Mouse (Mus musculus) embryonic facial prominence, embryonic 12.5 days (tissue): ENCODE data around the gene Cwc22. TPM values are rescaled to one million over a fixed set of nuclear protein-coding genes. Genes with fewer than 3 reads are reported as not detected.

Source experiments
- ATAC-seq: fragments of 200-750 bp; cut with Nextera tagmentation; 2 replicates; pipeline ENCODE4 v1.8.0; 2017; ENCODE audit not compliant: insufficient number of reproducible peaks, insufficient read depth, low FRiP score, low TSS enrichment
- H3K27ac ChIP-seq: fragments of 300-500 bp; sonication (generic); 2 replicates; pipeline ENCODE4 v1.5.1; 2016; ENCODE audit warnings: mild to moderate bottlenecking
- H3K27me3 ChIP-seq: fragments of 300-500 bp; sonication (generic); 2 replicates; pipeline ENCODE4 v1.6.1; 2016; ENCODE audit warnings: mild to moderate bottlenecking, moderate library complexity
- H3K36me3 ChIP-seq: fragments of 300-500 bp; sonication (generic); 2 replicates; pipeline ENCODE4 v1.6.1; 2016; ENCODE audit warnings: mild to moderate bottlenecking
- H3K4me1 ChIP-seq: fragments of 300-500 bp; sonication (generic); 2 replicates; pipeline ENCODE4 v1.6.1; 2016
- H3K4me2 ChIP-seq: fragments of 300-500 bp; sonication (generic); replicated peaks from 2 replicates; pipeline ENCODE4 v1.6.1; 2016; ENCODE audit warnings: mild to moderate bottlenecking, moderate library complexity
- H3K4me3 ChIP-seq: fragments of 300-500 bp; sonication (generic); 2 replicates; pipeline ENCODE4 v1.5.1; 2016; ENCODE audit warnings: mild to moderate bottlenecking
- H3K9ac ChIP-seq: fragments of 300-500 bp; sonication (generic); 2 replicates; pipeline ENCODE4 v1.6.1; 2016; ENCODE audit warnings: mild to moderate bottlenecking, moderate library complexity
- H3K9me3 ChIP-seq: fragments of 300-500 bp; sonication (generic); 2 replicates; pipeline ENCODE4 v1.6.1; 2016; ENCODE audit warnings: mild to moderate bottlenecking, moderate library complexity
- WGBS: fragments of 180-500 bp; shearing (Covaris S2); methylation state at CpG from one replicate; pipeline ENCODE4 v1.1.7; 2016; 5-methylcytosine and 5-hydroxymethylcytosine counted together
- polyA plus RNA-seq: library from polyadenylated mRNA; unstranded; fragments of >200 nt; fragmentation: Nextera tagmentation; extraction: Ambion mirVana; gene quantifications from 2 replicates; pipeline ENCODE4 v1.2.1, GENCODE M21; 2016

The Cwc22 gene
- polyA plus RNA-seq, 1 experiment from 2014 or later = 38.3 TPM

GRCm38 (mm10) chr2:77979081-77979480 is 32.9 kb upstream of the Cwc22 start:
- no peaks in the 10 kb centered on the region for H3K36me3 ChIP-seq
- no peak overlapping the region for H3K27ac ChIP-seq
- H3K9me3 ChIP-seq = no peaks in the 10 kb centered on the region
- ATAC-seq = no peak
- WGBS = 91% methylated on average over 8 of the region's 8 CpGs
- H3K9ac ChIP-seq = no peak overlapping the region
- no peaks in the 10 kb centered on the region for H3K4me1 ChIP-seq
- H3K27me3 ChIP-seq = no peaks in the 10 kb centered on the region
- H3K4me3 ChIP-seq = no peak overlapping the region
- no peak overlapping the region for H3K4me2 ChIP-seq

GRCm38 (mm10) chr2:77978256-77978655 is 32.1 kb upstream of the Cwc22 start:
- no peaks in the 10 kb centered on the region for H3K36me3 ChIP-seq
- no peaks in the 10 kb centered on the region for H3K27me3 ChIP-seq
- H3K9me3 ChIP-seq = no peaks in the 10 kb centered on the region
- no peak overlapping the region for H3K27ac ChIP-seq
- H3K4me2 ChIP-seq = no peak overlapping the region
- no peak overlapping the region for H3K9ac ChIP-seq
- no peak for ATAC-seq
- no peaks in the 10 kb centered on the region for H3K4me1 ChIP-seq
- WGBS = 86% methylated on average over 3 of the region's 3 CpGs
- no peak overlapping the region for H3K4me3 ChIP-seq

- H3K27me3 ChIP-seq = no peaks in the 10 kb centered on the region
- H3K4me1 ChIP-seq = no peaks in the 10 kb centered on the region
- WGBS = 83% methylated on average over 5 of the region's 5 CpGs
- no peak overlapping the region for H3K27ac ChIP-seq
- H3K4me3 ChIP-seq = no peak overlapping the region
- no peaks in the 10 kb centered on the region for H3K9me3 ChIP-seq
- no peaks in the 10 kb centered on the region for H3K36me3 ChIP-seq
- H3K4me2 ChIP-seq = no peak overlapping the region
- ATAC-seq = no peak
- H3K9ac ChIP-seq = no peak overlapping the region
These were observed 30.2 kb upstream of the Cwc22 start for GRCm38 (mm10) chr2:77976321-77976920.

- no peaks in the 10 kb centered on the region for H3K4me1 ChIP-seq
- no peak for ATAC-seq
These were observed 29.4 kb upstream of the Cwc22 start for GRCm38 (mm10) chr2:77975606-77976005.

GRCm38 (mm10) chr2:77974986-77975385 is 28.8 kb upstream of the Cwc22 start:
- Histone ChIP-seq H3K27ac (no peak overlapping the region), H3K4me2 (no peak overlapping the region), H3K4me1 (no peaks in the 10 kb centered on the region), H3K9me3 (no peaks in the 10 kb centered on the region), H3K9ac (no peak overlapping the region), H3K27me3 (no peaks in the 10 kb centered on the region), H3K4me3 (no peak overlapping the region), H3K36me3 (no peaks in the 10 kb centered on the region)
- 68% methylated on average over 1 of the region's 1 CpGs for WGBS
- ATAC-seq = no peak

More at GRCm38 (mm10) chr2:77975606-77976005, 29.4 kb upstream of the Cwc22 start:
- 37% methylated on average over 4 of the region's 4 CpGs for WGBS
- H3K27me3 ChIP-seq = no peaks in the 10 kb centered on the region
- no peaks in the 10 kb centered on the region for H3K9me3 ChIP-seq
- no peak overlapping the region for H3K27ac ChIP-seq
- no peak overlapping the region for H3K4me2 ChIP-seq
- H3K36me3 ChIP-seq = no peaks in the 10 kb centered on the region
- no peak overlapping the region for H3K4me3 ChIP-seq
- no peak overlapping the region for H3K9ac ChIP-seq

- H3K9me3 ChIP-seq = no peaks in the 10 kb centered on the region
- no peak for ATAC-seq
- 41% methylated on average over 2 of the region's 2 CpGs for WGBS
These were observed 28.2 kb upstream of the Cwc22 start for GRCm38 (mm10) chr2:77974366-77974765.

GRCm38 (mm10) chr2:77973296-77973695 is 27.1 kb upstream of the Cwc22 start:
- Histone ChIP-seq H3K9me3 (no peaks in the 10 kb centered on the region), H3K4me2 (no peak overlapping the region), H3K9ac (no peak overlapping the region), H3K4me3 (no peak overlapping the region), H3K36me3 (no peaks in the 10 kb centered on the region), H3K4me1 (no peaks in the 10 kb centered on the region), H3K27me3 (no peaks in the 10 kb centered on the region), H3K27ac (no peak overlapping the region)
- no peak for ATAC-seq
- 81% methylated on average over 2 of the region's 2 CpGs for WGBS

More at GRCm38 (mm10) chr2:77974366-77974765, 28.2 kb upstream of the Cwc22 start:
- H3K4me3 ChIP-seq = no peak overlapping the region
- no peak overlapping the region for H3K4me2 ChIP-seq
- H3K4me1 ChIP-seq = no peaks in the 10 kb centered on the region
- H3K36me3 ChIP-seq = no peaks in the 10 kb centered on the region
- H3K9ac ChIP-seq = no peak overlapping the region
- no peak overlapping the region for H3K27ac ChIP-seq
- no peaks in the 10 kb centered on the region for H3K27me3 ChIP-seq

- 89% methylated on average over 2 of the region's 2 CpGs for WGBS
- Histone ChIP-seq H3K9me3 (no peaks in the 10 kb centered on the region), H3K4me1 (no peaks in the 10 kb centered on the region), H3K36me3 (no peaks in the 10 kb centered on the region), H3K4me3 (no peak overlapping the region), H3K27ac (no peak overlapping the region), H3K4me2 (no peak overlapping the region), H3K27me3 (no peaks in the 10 kb centered on the region), H3K9ac (no peak overlapping the region)
- no peak for ATAC-seq
These were observed 26.4 kb upstream of the Cwc22 start for GRCm38 (mm10) chr2:77972541-77972940.

- no peaks in the 10 kb centered on the region for H3K36me3 ChIP-seq
- no peaks in the 10 kb centered on the region for H3K4me1 ChIP-seq
- ATAC-seq = no peak
- no peak overlapping the region for H3K4me2 ChIP-seq
- no peaks in the 10 kb centered on the region for H3K9me3 ChIP-seq
- H3K4me3 ChIP-seq = no peak overlapping the region
- H3K27ac ChIP-seq = no peak overlapping the region
- WGBS = 92% methylated on average over 1 of the region's 1 CpGs
- H3K27me3 ChIP-seq = no peaks in the 10 kb centered on the region
- no peak overlapping the region for H3K9ac ChIP-seq
These were observed 25.7 kb upstream of the Cwc22 start for GRCm38 (mm10) chr2:77971871-77972270.

- Histone ChIP-seq H3K9ac (no peak overlapping the region), H3K36me3 (no peaks in the 10 kb centered on the region), H3K4me2 (no peak overlapping the region), H3K4me3 (no peak overlapping the region), H3K27me3 (no peaks in the 10 kb centered on the region), H3K4me1 (no peaks in the 10 kb centered on the region), H3K27ac (no peak overlapping the region), H3K9me3 (no peaks in the 10 kb centered on the region)
- ATAC-seq = no peak
- 78% methylated on average over 2 of the region's 2 CpGs for WGBS
These were observed 25.2 kb upstream of the Cwc22 start for GRCm38 (mm10) chr2:77971361-77971760.

- H3K9me3 ChIP-seq = no peaks in the 10 kb centered on the region
- no peaks in the 10 kb centered on the region for H3K36me3 ChIP-seq
- ATAC-seq = no peak
- no peaks in the 10 kb centered on the region for H3K27me3 ChIP-seq
- no peak overlapping the region for H3K4me3 ChIP-seq
- 78% methylated on average over 3 of the region's 3 CpGs for WGBS
- H3K27ac ChIP-seq = no peak overlapping the region
- no peaks in the 10 kb centered on the region for H3K4me1 ChIP-seq
- H3K9ac ChIP-seq = no peak overlapping the region
- no peak overlapping the region for H3K4me2 ChIP-seq
These were observed 24.4 kb upstream of the Cwc22 start for GRCm38 (mm10) chr2:77970556-77970955.

GRCm38 (mm10) chr2:77969956-77970355 is 23.8 kb upstream of the Cwc22 start:
- Histone ChIP-seq H3K27ac (no peak overlapping the region), H3K4me1 (no peaks in the 10 kb centered on the region), H3K4me3 (no peak overlapping the region), H3K9ac (no peak overlapping the region), H3K4me2 (no peak overlapping the region), H3K27me3 (no peaks in the 10 kb centered on the region), H3K9me3 (no peaks in the 10 kb centered on the region), H3K36me3 (no peaks in the 10 kb centered on the region)
- ATAC-seq = no peak
- WGBS = 95% methylated on average over 4 of the region's 4 CpGs
